Comparison of ENCODE assay signal across 17 mouse cellular contexts in genomic region chr6:21093015-21093414, GRCm38 (mm10).
"Had no signal": no experiment of that assay in that cellular context is flagged by ENCODE, and none has a peak within 500 bp of the region (broad histone marks: within the 10 kb centered on the region; RNA-seq: fewer than 3 reads in every experiment).

No protein-coding gene starts in this region.

- H3K36me3 ChIP-seq: neural tube, embryonic 12.5 days; neural tube, embryonic 13.5 days; neural tube, embryonic 15.5 days; stomach, embryonic 15.5 days had no signal

- H3K27ac ChIP-seq: neural tube, embryonic 12.5 days; neural tube, embryonic 13.5 days; neural tube, embryonic 15.5 days; stomach, embryonic 15.5 days; stomach, postnatal 0 days had no signal

- DNase-seq: retina, postnatal 1 day; right cerebral cortex, adult 18-20 months; right cerebral cortex, postnatal 14 days; right cerebral cortex, postnatal 25 days; right cerebral cortex, postnatal 4 days; spleen, adult 18-20 months; thymus, adult 18-20 months; thymus, adult 2 months; thymus, postnatal 14 days; thymus, postnatal 25 days; thymus, postnatal 36 days; thymus, postnatal 4 days had no signal

- H3K9ac ChIP-seq: neural tube, embryonic 12.5 days; neural tube, embryonic 13.5 days; neural tube, embryonic 15.5 days; stomach, embryonic 15.5 days had no signal

- H3K4me1 ChIP-seq: neural tube, embryonic 12.5 days; neural tube, embryonic 13.5 days; neural tube, embryonic 15.5 days; stomach, embryonic 15.5 days had no signal

- H3K9me3 ChIP-seq: neural tube, embryonic 12.5 days; neural tube, embryonic 13.5 days; neural tube, embryonic 15.5 days; stomach, embryonic 15.5 days had no signal

- H3K4me3 ChIP-seq: neural tube, embryonic 12.5 days; neural tube, embryonic 13.5 days; neural tube, embryonic 15.5 days; stomach, embryonic 15.5 days had no signal

- H3K27me3 ChIP-seq: neural tube, embryonic 12.5 days; neural tube, embryonic 13.5 days; neural tube, embryonic 15.5 days; stomach, embryonic 15.5 days had no signal

- H3K4me2 ChIP-seq: neural tube, embryonic 12.5 days; neural tube, embryonic 13.5 days; neural tube, embryonic 15.5 days; stomach, embryonic 15.5 days had no signal
